Mouse (Mus musculus) kidney, postnatal 0 days (tissue): ENCODE results near the gene Cdc34b. TPM values are rescaled to one million over a fixed set of nuclear protein-coding genes. Genes with fewer than 3 reads are reported as not detected.

ENCODE experiments used
- ATAC-seq: fragments of 200-750 bp; cut with Nextera tagmentation; replicated peaks from 2 replicates; pipeline ENCODE4 v1.8.0; 2017; ENCODE audit warnings: low read depth, moderate number of reproducible peaks, moderate TSS enrichment, moderate library complexity; ENCODE audit not compliant: low FRiP score
- DNase-seq: peaks from one replicate; pipeline ENCODE4 v3.0.0-alpha.2; 2016; ENCODE audit warnings: low spot score
- H3K27ac ChIP-seq: fragments of 300-500 bp; sonication (generic); 2 replicates; pipeline ENCODE4 v1.5.1; 2014; ENCODE audit warnings: mild to moderate bottlenecking
- H3K27me3 ChIP-seq: fragments of 300-500 bp; sonication (generic); 2 replicates; pipeline ENCODE4 v1.6.1; 2014; ENCODE audit warnings: low read length, mixed read lengths; ENCODE audit not compliant: insufficient read depth
- H3K36me3 ChIP-seq: fragments of 300-500 bp; sonication (generic); 2 replicates; pipeline ENCODE4 v1.6.1; 2014; ENCODE audit warnings: low read length, mixed read lengths; ENCODE audit not compliant: insufficient read depth
- H3K4me1 ChIP-seq: fragments of 300-500 bp; sonication (generic); replicated peaks from 2 replicates; pipeline ENCODE4 v1.6.1; 2014; ENCODE audit warnings: antibody characterized with exemption, low read length, mixed read lengths; ENCODE audit not compliant: insufficient read depth
- H3K4me2 ChIP-seq: fragments of 300-500 bp; sonication (generic); 2 replicates; pipeline ENCODE4 v1.6.1; 2014; ENCODE audit warnings: mild to moderate bottlenecking, low read length, moderate library complexity, mixed read lengths
- H3K4me3 ChIP-seq: fragments of 300-500 bp; sonication (generic); replicated peaks from 2 replicates; pipeline ENCODE4 v1.5.1; 2014; ENCODE audit warnings: low read depth, low read length
- H3K9ac ChIP-seq: fragments of 300-500 bp; sonication (generic); 2 replicates; pipeline ENCODE4 v1.6.1; 2014; ENCODE audit warnings: low read depth, low read length
- H3K9me3 ChIP-seq: fragments of 300-500 bp; sonication (generic); replicated peaks from 2 replicates; pipeline ENCODE4 v1.6.1; 2016; ENCODE audit warnings: low read length, inconsistent platforms, mixed read lengths
- CTCF ChIP-seq: IDR thresholded peaks from 2 replicates; pipeline ENCODE4 v1.5.1; 2016; ENCODE audit warnings: antibody characterized with exemption, low read depth, mild to moderate bottlenecking, moderate library complexity
- WGBS: fragments of 180-500 bp; shearing (Covaris S2); extraction: QIAGEN DNeasy Blood & Tissue Kit; methylation state at CpG from one replicate; pipeline ENCODE4 v1.1.7; 2014; 5-methylcytosine and 5-hydroxymethylcytosine counted together
- polyA plus RNA-seq: library from polyadenylated mRNA; unstranded; fragments of >200 nt; fragmentation: Nextera tagmentation; extraction: Ambion mirVana; gene quantifications from 2 replicates; pipeline ENCODE4 v1.2.1, GENCODE M21; 2015

Gene Cdc34b
- polyA plus RNA-seq, 1 experiment from 2014 or later: 0.28 TPM

- no peak overlapping the region for H3K4me2 ChIP-seq
- no peak overlapping the region for H3K4me3 ChIP-seq
- 71% methylated on average over 6 of the region's 6 CpGs for WGBS
- no peak overlapping the region for H3K27ac ChIP-seq
- no peaks in the 10 kb centered on the region for H3K36me3 ChIP-seq
- H3K9ac ChIP-seq: no peak overlapping the region
- DNase-seq: no peak
- no peaks in the 10 kb centered on the region for H3K9me3 ChIP-seq
- H3K4me1 ChIP-seq: no peaks in the 10 kb centered on the region
- no peak for TF ChIP-seq CTCF
- no peaks in the 10 kb centered on the region for H3K27me3 ChIP-seq
- no peak for ATAC-seq
These were observed 18.3 kb downstream of the Cdc34b start for GRCm38 (mm10) chr11:94759916-94760315.

- WGBS: 42% methylated on average over 3 of the region's 3 CpGs
- Histone ChIP-seq H3K9ac (no peak overlapping the region), H3K4me3 (no peak overlapping the region), H3K4me1 (no peaks in the 10 kb centered on the region), H3K9me3 (no peaks in the 10 kb centered on the region), H3K4me2 (no peak overlapping the region), H3K27ac (no peak overlapping the region), H3K36me3 (no peaks in the 10 kb centered on the region), H3K27me3 (no peaks in the 10 kb centered on the region)
- no peak for ATAC-seq
- no peak for DNase-seq
- TF ChIP-seq CTCF: no peak
These were observed 18.8 kb downstream of the Cdc34b start for GRCm38 (mm10) chr11:94760364-94760763.

- Histone ChIP-seq H3K4me2 (no peak overlapping the region), H3K36me3 (no peaks in the 10 kb centered on the region), H3K27ac (no peak overlapping the region), H3K9me3 (no peaks in the 10 kb centered on the region), H3K4me1 (no peaks in the 10 kb centered on the region), H3K27me3 (no peaks in the 10 kb centered on the region), H3K4me3 (no peak overlapping the region), H3K9ac (no peak overlapping the region)
- no peak for TF ChIP-seq CTCF
- WGBS: 73% methylated on average over 7 of the region's 7 CpGs
- DNase-seq: no peak
- no peak for ATAC-seq
These were observed 19.2 kb downstream of the Cdc34b start for GRCm38 (mm10) chr11:94760799-94761198.

- no peak for DNase-seq
- Histone ChIP-seq H3K4me3 (no peak overlapping the region), H3K4me2 (no peak overlapping the region), H3K36me3 (no peaks in the 10 kb centered on the region), H3K9me3 (no peaks in the 10 kb centered on the region), H3K27me3 (no peaks in the 10 kb centered on the region), H3K4me1 (no peaks in the 10 kb centered on the region), H3K27ac (no peak overlapping the region), H3K9ac (no peak overlapping the region)
- TF ChIP-seq CTCF: no peak
- WGBS: 92% methylated on average over 1 of the region's 1 CpGs
- no peak for ATAC-seq
These were observed 20.7 kb downstream of the Cdc34b start for GRCm38 (mm10) chr11:94762281-94762680.

- Histone ChIP-seq H3K4me3 (no peak overlapping the region), H3K9me3 (no peaks in the 10 kb centered on the region), H3K27me3 (no peaks in the 10 kb centered on the region), H3K9ac (no peak overlapping the region), H3K36me3 (no peaks in the 10 kb centered on the region), H3K4me2 (no peak overlapping the region), H3K4me1 (no peaks in the 10 kb centered on the region), H3K27ac (no peak overlapping the region)
- 27% methylated on average over 6 of the region's 6 CpGs for WGBS
- TF ChIP-seq CTCF: peak; percentile 48
- ATAC-seq (no peak), DNase-seq (no peak)
These were observed 21.2 kb downstream of the Cdc34b start for GRCm38 (mm10) chr11:94762775-94763174.

GRCm38 (mm10) chr11:94767241-94767640, 25.7 kb downstream of the Cdc34b start:
- no peaks in the 10 kb centered on the region for H3K4me1 ChIP-seq
- no peak overlapping the region for H3K9ac ChIP-seq
- no peak overlapping the region for H3K27ac ChIP-seq
- H3K36me3 ChIP-seq: no peaks in the 10 kb centered on the region
- H3K27me3 ChIP-seq: no peaks in the 10 kb centered on the region
- WGBS: 95% methylated on average over 2 of the region's 2 CpGs
- H3K4me2 ChIP-seq: no peak overlapping the region
- H3K9me3 ChIP-seq: no peaks in the 10 kb centered on the region
- TF ChIP-seq CTCF: no peak
- no peak overlapping the region for H3K4me3 ChIP-seq
- ATAC-seq (no peak), DNase-seq (no peak)

- Histone ChIP-seq H3K36me3 (no peaks in the 10 kb centered on the region), H3K4me3 (no peak overlapping the region), H3K9ac (no peak overlapping the region), H3K27ac (no peak overlapping the region), H3K27me3 (no peaks in the 10 kb centered on the region), H3K4me1 (no peaks in the 10 kb centered on the region), H3K4me2 (no peak overlapping the region), H3K9me3 (no peaks in the 10 kb centered on the region)
- 75% methylated on average over 3 of the region's 3 CpGs for WGBS
- DNase-seq: no peak
- no peak for ATAC-seq
- TF ChIP-seq CTCF: no peak
These were observed 30.9 kb downstream of the Cdc34b start for GRCm38 (mm10) chr11:94772363-94773055.
